8 mouse cellular contexts compared by ENCODE assay signal in the genomic region with DNA sequence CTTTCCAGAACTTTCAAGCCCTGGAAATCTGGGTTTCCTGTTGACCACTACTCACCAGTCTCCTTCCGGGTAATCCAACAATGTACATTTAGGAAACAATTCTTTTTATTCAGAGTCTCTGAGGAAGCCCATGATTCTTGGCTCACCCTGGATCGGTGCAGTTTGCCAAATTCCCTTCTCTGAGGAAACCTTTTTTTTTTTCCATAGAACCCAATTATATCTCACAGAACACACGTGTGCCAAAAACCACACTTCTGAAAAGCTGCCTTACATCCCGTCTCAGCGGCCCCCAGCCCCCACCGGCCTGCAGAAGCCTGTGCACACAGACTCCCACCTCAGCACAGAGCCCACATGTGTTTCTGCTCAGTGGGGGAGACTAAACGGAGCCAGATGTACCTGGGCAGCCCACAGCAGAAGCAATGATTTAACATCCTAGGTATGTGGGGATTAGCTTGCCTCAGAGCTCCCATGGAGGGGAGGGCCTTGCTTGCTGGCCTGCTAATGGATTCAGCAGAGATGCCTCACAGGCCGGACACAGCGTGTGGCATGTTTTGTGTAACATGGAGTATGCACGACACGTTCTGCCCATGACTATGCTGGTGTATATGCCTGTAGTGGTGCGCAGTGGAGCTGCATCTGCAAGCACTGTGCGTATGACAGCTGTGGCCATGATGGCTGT.
DNase-seq lines count a peak whose midpoint lies in the region; ATAC-seq and TF ChIP-seq lines count a peak whose summit lies in the region.

No protein-coding gene starts in this region.

- DNase-seq in kidney, adult 2 months = peak; percentile 64
- no peak for DNase-seq in kidney, adult 18-20 months
- peak; percentile 55 for DNase-seq in forebrain, embryonic 11.5 days (ENCODE audit: low spot score)
- DNase-seq in hindbrain, postnatal 0 days (ENCODE audit: low spot score) = no peak
- no peak for DNase-seq in thymus, postnatal 25 days
- DNase-seq in retina, embryonic 14.5 days (ENCODE audit: low spot score) = no peak
- no peak for DNase-seq in adrenal gland, adult 18-20 months (ENCODE audit: low spot score in 2 of 2)

- no peaks in the 10 kb centered on the region for H3K4me1 ChIP-seq in kidney, adult 2 months (ENCODE audit: control insufficient read depth, insufficient read depth, low read length)
- no peaks in the 10 kb centered on the region for H3K4me1 ChIP-seq in forebrain, embryonic 11.5 days (replicated peaks; ENCODE audit: control insufficient read depth, insufficient read depth, low read length)
- H3K4me1 ChIP-seq in hindbrain, postnatal 0 days (ENCODE audit: insufficient read depth, low read length) = no peaks in the 10 kb centered on the region; the same call in 1 of the 2 replicates
- peaks cover 5% of the 10 kb centered on the region; the same call in 1 of the 2 replicates for H3K4me1 ChIP-seq in midbrain, embryonic 15.5 days

- ATAC-seq in forebrain, embryonic 11.5 days (replicated peaks; ENCODE audit: low FRiP score) = no peak
- peak; percentile 29; the same call in 1 of the 2 replicates for ATAC-seq in hindbrain, postnatal 0 days
- ATAC-seq in midbrain, embryonic 15.5 days (replicated peaks) = 0 out of 2 replicates have a peak, but pooled peaks have one; percentile 45

- no peak overlapping the region for H3K27ac ChIP-seq in kidney, adult 2 months (ENCODE audit: insufficient read depth, low read depth, low read length)
- H3K27ac ChIP-seq in forebrain, embryonic 11.5 days (ENCODE audit: low read depth, low read length) = no peak overlapping the region
- H3K27ac ChIP-seq in hindbrain, postnatal 0 days = no peak overlapping the region
- no peak overlapping the region for H3K27ac ChIP-seq in midbrain, embryonic 15.5 days

- no peaks in the 10 kb centered on the region for H3K36me3 ChIP-seq in kidney, adult 2 months (ENCODE audit: control insufficient read depth, insufficient read depth, low read length)
- H3K36me3 ChIP-seq in forebrain, embryonic 11.5 days (ENCODE audit: control insufficient read depth, insufficient read depth, low read length) = no peaks in the 10 kb centered on the region
- H3K36me3 ChIP-seq in hindbrain, postnatal 0 days (ENCODE audit: insufficient read depth, low read length) = no peaks in the 10 kb centered on the region
- H3K36me3 ChIP-seq in midbrain, embryonic 15.5 days (replicated peaks) = no peaks in the 10 kb centered on the region

- no peaks in the 10 kb centered on the region for H3K9me3 ChIP-seq in forebrain, embryonic 11.5 days (ENCODE audit: control insufficient read depth, low read length)
- H3K9me3 ChIP-seq in hindbrain, postnatal 0 days (ENCODE audit: low read length) = no peaks in the 10 kb centered on the region
- no peaks in the 10 kb centered on the region for H3K9me3 ChIP-seq in midbrain, embryonic 15.5 days

- H3K4me3 ChIP-seq in kidney, adult 2 months (ENCODE audit: insufficient read depth, low read depth, low read length) = no peak overlapping the region
- H3K4me3 ChIP-seq in forebrain, embryonic 11.5 days (ENCODE audit: low read depth, low read length) = no peak overlapping the region
- H3K4me3 ChIP-seq in hindbrain, postnatal 0 days (ENCODE audit: low read length) = no peak overlapping the region
- H3K4me3 ChIP-seq in midbrain, embryonic 15.5 days = no peak overlapping the region

- H3K4me2 ChIP-seq in forebrain, embryonic 11.5 days (ENCODE audit: low read depth, low read length, severe bottlenecking) = no peak overlapping the region
- no peak overlapping the region for H3K4me2 ChIP-seq in hindbrain, postnatal 0 days (ENCODE audit: low read depth, low read length)
- H3K4me2 ChIP-seq in midbrain, embryonic 15.5 days = no peak overlapping the region

- no peaks in the 10 kb centered on the region for H3K27me3 ChIP-seq in kidney, adult 2 months (replicated peaks; ENCODE audit: control insufficient read depth, insufficient read depth, low read length)
- no peaks in the 10 kb centered on the region for H3K27me3 ChIP-seq in forebrain, embryonic 11.5 days (ENCODE audit: control insufficient read depth, insufficient read depth, low read length)
- H3K27me3 ChIP-seq in hindbrain, postnatal 0 days (ENCODE audit: insufficient read depth, low read length) = no peaks in the 10 kb centered on the region
- H3K27me3 ChIP-seq in midbrain, embryonic 15.5 days (replicated peaks) = no peaks in the 10 kb centered on the region

- no peak for TF ChIP-seq POLR2A in kidney, adult 2 months (IDR thresholded peaks at IDR 0.05; ENCODE audit: low read depth, low read length)

- TF ChIP-seq CTCF in kidney, adult 2 months (conservative IDR thresholded peaks at IDR 0.05; ENCODE audit: insufficient read depth, insufficient read length, low read depth, low read length) = no peak
- TF ChIP-seq CTCF in hindbrain, postnatal 0 days (IDR thresholded peaks at IDR 0.05; ENCODE audit: low read depth) = no peak

- WGBS in kidney, adult 2 months = 72% methylated on average over 13 of the region's 13 CpGs
- WGBS in forebrain, embryonic 11.5 days = 68% methylated on average over 13 of the region's 13 CpGs
- 51% methylated on average over 13 of the region's 13 CpGs for WGBS in hindbrain, postnatal 0 days
- WGBS in midbrain, embryonic 15.5 days = 54% methylated on average over 13 of the region's 13 CpGs

- no peak overlapping the region for H3K9ac ChIP-seq in forebrain, embryonic 11.5 days (ENCODE audit: low read length)
- H3K9ac ChIP-seq in hindbrain, postnatal 0 days (replicated peaks; ENCODE audit: low read length) = no peak overlapping the region
- H3K9ac ChIP-seq in midbrain, embryonic 15.5 days = no peak overlapping the region

Comparison
In these comparisons a context has a peak if more than half of its experiments do, and no peak if none do; other contexts are left out.
1. DNase-seq: peak in kidney, adult 2 months (single experiment) and forebrain, embryonic 11.5 days (single experiment); none in kidney, adult 18-20 months (single experiment), hindbrain, postnatal 0 days (single experiment), thymus, postnatal 25 days (single experiment), retina, embryonic 14.5 days (single experiment) and adrenal gland, adult 18-20 months (0 of 2).